Mouse (Mus musculus): ENCODE data around the gene Magi1.
A peak's percentile ranks its signal among the peaks of the same experiment; 100 is the strongest.

Gene Magi1

DNA sequence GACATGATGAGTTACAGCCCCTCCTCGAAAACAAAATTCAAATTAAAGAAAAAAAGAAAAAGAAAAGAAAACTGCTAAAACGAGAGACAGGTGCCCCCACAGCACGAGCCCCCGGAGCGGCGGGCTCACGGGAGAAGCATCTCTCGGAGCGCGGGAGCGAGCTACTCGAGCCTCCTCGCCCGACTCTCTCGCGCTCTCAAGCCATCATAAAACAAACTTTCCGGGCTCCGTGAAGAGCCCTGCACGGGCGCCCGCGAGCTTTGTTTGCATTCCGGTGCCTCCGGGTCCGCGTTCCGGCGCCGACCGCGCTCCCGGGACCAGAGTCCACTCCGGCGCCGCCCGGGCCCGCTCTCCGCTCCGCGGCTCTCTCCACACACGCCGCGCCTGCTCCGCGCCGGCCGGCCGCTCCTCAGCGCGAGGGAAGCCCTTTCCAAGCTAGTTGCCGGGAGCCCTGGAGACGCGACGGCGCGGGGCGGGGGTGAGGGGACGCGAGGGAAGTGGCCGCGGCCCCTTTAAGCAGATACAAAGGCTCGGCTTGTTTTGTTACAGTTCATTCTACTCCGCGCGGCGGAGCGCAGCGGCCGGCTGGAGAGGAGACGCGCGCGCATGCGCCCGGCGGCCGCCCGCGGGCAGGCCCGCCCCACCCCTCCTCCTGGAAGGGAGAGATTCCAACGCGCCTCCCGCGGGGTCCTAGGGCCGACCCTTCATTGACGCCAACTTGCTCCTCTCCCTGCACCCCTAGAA lies at the start of gene Magi1:
Magi1 (minus strand) TSS at position 600 of the 744 bp plus-strand sequence.
- peak; percentile 67 for DNase-seq (ENCODE audit: low read depth)

DNA sequence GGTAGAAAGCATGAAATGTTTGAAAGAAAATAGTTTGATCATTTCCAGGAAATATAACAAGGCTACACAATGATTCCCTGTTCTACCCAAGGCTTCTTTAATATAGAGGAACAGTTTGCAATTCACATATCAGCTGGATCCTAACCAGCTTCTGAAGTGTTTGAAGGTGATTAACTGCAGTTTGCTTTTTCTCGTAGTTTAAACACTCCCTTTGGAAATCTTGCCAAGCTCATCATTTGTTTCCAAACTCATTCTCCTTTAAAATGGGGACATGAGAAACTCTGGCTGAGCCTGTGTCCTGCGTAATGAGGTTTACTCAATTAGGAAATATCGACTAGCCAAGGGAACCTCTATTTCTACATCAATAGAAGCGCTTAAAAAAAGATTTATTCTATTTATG lies 43.4 kb upstream of the Magi1 start:
- no peak for DNase-seq (ENCODE audit: low read depth)

DNA sequence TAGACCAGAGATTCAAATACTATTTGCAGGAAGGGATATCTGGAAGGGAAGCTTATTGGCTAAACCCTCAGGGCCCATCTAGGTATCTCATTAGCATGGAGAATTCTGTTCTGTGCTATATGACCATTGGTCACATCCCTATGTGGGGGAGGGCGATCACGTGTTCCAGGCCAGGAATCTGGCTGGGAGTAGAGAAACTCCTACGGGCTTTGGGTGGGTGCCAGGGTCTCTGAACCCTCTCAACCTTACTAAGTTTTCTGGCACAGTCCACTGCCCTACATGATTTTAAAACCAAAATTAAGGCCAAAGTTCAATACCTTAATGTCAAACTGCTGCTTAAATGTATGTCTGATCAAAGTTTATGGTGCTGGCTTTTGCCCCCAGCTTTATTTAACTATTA lies 33.2 kb upstream of the Magi1 start:
- no peak for DNase-seq (ENCODE audit: low read depth)

DNA sequence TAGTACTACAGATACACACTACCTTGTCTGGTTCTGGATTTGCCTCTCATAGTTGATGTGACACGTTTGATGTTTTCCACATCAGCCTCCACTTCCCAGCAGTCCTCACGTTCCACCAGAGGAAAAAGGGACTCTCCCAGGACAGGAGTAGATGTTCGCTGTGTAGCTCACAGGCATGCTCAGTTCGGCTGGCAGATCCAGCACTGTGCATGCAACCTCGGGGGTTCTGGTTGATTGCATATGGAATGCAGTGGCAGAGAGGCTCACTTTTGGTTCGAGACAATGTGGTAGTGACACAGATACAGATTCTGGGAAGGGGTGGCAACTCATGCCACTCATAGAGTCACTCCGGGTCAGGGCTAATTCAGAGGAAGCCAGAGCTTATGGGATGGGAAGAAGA lies 28.6 kb upstream of the Magi1 start:
- DNase-seq (ENCODE audit: low read depth), result no peak

DNA sequence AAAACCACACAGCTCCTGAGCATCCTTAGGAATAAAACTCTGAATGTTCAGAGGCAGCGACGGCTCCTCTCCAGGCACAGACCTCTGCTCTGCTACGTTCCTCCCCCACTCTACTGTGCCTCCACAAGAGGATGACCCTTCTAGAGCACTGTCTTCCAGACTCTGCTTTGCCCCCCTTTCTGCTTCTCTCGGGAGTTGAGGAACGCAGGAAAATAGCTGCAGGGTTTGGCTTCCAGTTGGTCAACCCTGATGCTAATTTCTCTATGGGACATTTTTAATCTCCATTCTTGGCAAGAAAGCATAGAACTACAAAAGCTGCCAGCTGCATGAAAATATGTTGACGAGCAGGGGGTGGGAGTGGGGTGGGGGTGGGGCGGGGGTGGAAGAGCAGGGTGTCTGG lies 24.8 kb upstream of the Magi1 start:
- DNase-seq (ENCODE audit: low read depth), result no peak

DNA sequence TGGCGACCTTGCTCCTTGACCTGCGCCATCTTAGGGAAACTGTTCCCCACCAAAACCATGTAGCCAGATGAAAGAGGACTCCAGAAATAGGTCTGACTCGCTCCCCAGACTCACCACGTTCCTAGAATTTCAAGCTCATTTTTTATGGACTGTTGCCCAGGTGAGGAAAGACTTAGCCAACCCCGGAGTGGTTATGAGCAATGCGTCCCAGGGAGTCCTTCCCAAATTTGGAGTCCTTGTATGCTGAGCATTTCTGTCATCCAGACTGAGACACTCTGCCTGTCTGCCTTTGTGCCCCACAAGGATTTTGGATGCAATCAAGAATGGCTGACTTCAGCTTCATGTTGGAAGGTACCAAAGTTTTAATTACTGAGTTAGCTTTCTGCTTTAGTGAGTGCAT lies 19.8 kb upstream of the Magi1 start:
- no peak for DNase-seq (ENCODE audit: low read depth)

DNA sequence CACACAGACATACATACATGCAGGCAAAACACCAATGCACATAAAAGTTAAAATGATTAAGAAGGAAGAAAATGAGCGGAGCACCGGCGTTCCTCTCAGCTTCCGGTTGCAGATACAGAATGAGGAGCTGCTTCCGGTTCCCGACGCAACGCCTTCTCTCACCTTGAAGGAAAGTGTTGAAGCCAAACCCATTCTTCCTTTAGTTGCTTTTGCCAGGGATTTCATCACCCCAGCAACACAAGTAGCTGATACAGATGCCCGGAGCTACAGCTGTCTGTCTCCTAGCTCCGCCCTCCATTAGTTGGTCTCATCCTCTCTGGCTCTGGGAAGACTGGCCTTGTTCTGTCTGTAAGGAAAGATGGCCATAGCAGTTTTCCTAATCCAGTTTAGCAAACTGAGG lies 18.1 kb upstream of the Magi1 start:
- DNase-seq (ENCODE audit: low read depth), result no peak

DNA sequence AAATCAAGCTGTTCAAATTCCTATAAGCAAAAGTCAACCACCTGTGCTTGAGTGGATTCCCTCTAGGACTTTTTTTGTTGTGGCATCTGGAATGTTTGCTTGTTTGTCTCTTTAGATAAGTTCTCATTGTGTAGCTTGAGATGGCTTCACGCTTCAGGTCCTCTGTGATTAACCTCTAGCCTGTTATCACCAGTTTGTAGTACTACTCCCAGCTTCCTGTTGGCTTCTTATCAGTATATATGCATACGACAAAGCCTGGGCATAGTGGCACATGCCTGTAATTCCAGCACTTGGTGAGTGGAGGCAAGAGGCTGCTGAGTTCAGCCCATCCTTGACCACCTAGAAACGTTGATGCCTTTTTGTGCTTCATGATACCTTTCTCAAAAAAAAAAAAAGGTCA lies 16.8 kb upstream of the Magi1 start:
- DNase-seq (ENCODE audit: low read depth), result no peak

DNA sequence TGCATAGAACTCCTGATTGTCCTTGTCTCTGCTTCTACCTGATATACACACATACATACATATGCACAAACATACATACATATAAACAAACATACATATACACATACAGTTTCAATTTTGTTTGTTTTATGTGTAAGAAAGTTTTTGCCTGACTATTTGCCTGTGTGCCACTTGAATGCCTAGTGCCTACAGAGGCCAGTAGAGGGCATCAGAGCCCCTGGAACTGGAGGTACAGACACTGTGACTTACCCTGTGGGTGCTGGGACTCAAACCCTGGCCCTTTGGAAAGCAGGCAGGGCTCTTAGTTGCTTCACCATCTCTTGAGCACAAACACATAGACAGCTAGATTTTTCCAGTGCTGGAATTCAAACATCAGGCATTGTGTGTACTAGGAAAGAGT lies 3.7 kb upstream of the Magi1 start:
- DNase-seq (ENCODE audit: low read depth), result no peak

DNA sequence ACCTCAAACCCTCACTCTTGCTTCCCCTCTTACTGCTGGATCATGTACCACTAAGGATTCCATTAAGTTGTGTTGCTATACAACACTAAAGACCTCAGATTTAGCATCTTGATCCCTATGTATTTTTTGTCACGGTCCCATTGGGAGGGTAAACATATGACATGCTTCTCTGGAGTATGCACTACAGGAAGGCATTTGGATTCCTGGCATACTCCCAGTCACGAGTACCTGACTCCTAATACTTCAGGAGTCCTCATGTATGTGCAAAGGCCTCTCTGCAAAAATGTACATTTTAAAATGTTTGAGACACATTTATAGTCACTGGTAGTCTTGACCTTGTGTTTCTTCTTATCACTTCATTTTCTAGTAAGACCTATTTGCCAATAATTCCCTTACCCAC lies 2.8 kb upstream of the Magi1 start:
- no peak for DNase-seq (ENCODE audit: low read depth)

DNA sequence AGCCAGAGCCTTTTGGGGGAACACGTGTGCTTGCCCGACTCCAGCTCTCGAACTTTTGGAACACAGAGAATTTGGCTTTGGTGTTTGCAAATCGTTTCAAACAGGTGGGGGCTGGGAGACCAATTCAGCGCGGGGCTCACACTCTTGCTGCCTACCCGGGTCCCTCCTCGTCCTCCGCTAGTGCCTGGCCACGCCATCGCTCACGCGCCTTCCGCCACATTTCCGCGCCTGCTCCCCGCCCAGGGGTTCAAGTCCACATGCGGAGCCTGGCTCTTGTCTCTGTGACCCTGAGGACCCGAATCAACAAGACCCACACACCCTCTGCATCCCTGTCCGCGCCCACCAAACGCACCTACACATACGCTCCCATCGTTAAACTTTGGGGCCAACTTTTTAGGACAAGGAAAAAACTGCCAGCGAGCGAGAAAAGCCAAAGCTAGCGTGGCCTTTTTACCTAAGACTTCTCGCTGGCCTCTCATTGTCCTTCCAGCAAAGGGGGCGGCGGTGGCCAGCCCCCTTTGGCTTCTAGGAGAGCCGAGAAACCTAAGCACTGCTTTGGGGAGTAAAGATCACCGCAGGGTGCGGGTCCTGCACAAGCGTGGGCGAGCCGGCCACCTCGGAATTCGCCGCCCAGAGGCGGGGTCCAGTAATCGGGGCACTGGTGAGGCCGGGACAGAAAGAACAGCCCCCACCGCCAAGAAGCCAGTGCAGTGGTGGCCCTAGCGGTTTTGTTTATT lies 540 bp upstream of the Magi1 start:
- no peak for DNase-seq (ENCODE audit: low read depth)

DNA sequence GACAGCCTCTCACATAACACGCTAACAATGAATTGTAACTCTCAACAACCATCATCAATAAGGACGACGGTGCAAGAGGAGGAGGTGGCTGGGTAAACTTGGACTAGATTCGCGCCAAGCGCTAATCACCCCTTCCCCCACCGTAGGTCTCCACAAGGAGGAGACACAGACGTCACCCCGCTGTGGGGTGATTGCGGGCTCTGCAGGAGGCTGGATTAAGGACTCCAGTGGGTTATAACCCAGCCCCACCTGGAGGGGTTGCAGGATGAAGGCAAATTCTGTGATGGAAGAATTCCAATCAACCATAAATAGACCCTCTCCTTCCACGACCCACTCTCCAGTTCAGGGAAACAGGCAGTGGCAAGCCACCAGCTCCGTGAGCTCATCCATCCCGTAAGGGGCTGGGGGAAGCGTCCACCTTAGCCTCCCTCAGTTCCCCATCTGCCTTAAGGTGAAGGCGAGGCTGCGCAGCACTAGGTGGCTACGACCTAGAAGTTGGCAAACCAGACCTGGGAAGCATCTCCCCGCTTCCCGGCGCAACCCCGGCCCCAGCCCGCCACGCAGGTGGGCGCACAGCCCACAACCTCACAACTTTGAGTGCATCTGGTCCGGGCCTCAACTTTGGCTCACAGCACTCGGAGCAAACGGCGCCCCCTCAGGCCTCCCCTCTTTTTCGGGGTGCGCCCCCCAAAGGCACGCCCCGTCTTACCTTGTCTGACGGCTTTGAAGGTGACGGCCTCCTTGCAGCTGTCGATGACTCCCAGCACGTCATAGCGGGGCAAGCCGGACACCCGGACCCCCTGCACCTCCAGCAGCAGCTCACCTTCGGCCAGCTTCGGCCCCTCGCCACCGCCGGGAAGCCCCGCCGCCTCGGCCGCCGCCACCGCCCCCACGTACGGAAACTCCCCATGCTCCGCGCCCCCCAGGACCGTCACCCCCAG lies 1.1 kb downstream of the Magi1 start:
- no peak for DNase-seq (ENCODE audit: low read depth)

DNA sequence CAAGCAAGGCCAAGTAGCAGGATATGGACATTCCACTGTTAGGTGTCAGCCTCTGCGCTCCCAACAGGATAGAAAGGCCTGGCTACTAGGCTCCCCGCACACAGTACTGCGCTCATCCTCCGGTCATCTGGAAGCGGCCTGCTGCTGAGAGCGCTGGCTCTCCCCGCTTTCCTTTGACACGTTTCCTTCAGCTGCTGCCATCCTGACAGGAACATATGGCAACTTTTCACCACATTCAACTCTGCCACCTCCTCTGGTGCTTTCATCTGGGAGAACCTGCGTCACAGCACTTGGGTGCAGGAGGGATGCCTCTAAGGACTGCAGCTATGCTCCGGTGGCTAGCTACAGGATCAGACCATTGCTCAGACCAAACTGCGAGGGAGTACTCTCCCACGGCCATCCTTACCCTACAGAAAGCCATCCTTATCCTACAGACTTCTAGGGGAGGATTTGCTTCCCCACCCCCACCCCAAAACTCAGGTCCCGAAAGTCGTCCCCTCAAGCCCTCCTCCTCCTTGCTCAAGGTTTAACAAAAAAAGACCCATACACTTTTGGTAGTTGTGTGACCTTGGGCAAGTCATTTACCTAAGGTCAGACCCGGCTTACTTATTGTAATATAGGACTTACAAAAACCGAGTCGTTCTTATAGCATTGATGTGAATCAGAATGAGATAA lies 2.0 kb downstream of the Magi1 start:
- no peak for DNase-seq (ENCODE audit: low read depth)

DNA sequence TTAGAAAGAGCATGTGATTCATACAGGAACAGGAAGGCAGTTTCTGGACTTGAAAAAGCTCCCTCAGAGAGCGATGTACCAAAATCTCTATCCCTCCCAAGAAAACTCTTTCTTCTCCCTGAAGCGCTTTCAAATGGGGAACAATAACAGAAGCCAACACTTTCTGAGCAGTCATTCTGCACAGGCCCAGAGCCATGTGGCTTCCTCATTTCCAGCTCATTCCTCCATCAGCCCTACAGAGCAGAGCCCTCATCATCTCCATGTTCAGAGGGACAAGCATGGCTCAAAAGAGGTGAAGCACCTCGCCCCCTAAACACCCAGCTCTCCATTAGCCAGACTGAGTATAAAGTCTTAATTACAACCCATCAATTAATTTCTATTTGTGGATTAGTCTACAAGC lies 9.8 kb downstream of the Magi1 start:
- no peak for DNase-seq (ENCODE audit: low read depth)

DNA sequence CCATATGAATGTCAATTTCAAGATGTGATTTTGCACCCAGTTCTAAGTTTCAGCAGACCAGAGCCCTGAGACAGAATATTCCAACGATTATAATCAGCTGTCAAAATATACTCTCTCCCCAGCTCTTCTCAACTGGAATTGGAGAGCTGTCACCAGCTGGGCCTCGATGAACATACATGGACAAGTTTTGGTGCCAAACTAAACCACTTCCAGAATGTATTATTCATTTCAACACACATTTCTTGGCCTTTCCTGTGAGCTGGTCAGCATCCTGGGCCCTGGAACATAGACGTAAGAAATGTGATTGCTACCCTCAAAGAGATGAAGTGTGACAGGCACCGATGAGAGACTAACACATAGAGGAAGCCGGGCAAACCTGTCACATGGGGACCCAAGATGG lies 13.7 kb downstream of the Magi1 start:
- DNase-seq (ENCODE audit: low read depth), result no peak

DNA sequence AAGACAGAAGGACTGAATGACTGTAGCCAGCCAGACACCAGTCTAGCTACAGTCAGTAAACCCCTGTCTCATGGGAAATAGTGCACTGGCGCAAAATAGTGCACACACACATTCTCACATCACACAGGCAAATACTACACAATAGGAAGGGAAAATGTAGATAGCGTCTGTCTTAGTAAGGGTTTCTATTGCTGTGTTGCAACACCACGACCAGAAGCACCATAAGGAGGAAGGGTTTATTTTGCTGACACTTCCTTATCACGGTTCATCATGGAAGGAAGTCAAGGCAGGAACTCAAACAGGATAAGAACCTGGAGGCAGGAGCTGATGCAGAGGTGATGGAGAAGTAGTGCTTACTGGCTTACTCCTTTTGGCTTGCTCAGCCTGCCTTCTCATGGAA lies 14.5 kb downstream of the Magi1 start:
- DNase-seq (ENCODE audit: low read depth), result no peak

DNA sequence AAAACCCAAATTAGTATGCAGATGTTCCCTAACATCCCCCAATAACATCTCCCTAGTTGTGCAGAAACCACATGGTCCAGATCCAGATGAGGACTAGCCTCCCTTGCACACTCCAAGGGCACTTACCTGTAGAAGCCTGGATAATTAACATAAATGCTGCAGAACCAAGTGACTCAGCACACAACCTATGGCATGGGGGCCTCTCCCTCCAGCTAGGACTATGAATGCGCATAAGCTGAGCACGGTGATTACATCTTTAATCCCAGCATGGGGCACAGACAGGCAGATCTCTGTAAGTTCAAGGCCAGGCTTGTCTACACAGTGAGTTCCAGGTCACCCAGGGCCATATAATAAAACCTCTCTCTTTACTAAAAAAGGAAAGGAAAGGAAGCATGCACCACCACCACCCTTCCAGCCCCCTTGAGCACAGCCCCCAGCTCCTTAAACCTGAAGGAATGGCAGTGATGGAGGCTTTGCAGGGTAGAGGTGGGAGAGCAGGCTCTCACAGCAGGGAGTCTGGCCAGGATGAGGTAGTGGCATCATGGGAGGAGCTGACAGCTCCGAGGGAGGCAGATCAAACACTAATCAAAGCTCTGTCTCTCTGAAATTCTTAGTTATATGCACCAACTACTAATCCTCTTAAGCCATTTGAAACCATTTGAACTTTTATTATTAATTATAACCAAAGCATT lies 18.3 kb downstream of the Magi1 start:
- no peak for DNase-seq (ENCODE audit: low read depth)

DNA sequence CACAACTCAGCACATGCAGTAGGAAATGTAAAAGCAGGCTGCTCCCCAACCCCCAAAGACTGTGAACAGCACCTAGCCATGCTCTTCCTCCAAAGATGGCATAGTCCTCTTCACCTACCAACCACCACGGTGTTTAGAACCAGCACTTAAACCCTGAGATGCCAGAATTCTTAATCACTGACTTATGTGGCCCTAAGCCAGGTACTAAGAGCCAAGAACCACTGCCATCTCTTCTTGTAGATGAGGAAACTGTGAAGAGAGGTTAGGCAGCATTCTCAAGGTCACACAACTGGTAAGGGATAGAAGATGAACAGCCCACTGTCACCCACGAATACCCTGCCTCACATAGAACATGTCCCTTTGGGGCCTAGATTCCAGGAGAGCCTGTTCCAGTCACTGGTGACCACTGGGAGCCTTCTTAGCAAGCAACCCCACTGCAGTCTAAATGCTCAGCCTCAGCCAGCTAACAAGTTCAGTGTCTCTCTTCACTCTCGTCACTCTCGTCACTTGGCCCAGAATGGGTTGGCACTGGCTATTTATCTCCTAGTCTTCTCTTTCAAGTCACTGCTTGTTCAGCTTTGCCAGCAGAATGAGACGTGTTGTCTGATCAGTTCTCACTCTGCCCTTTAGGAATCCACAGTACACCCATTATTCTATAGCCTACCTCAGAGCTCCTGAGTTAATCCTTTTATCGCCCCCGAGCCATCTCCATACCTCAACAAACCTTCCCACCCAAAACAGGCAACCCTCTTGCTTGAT lies 19.4 kb downstream of the Magi1 start:
- DNase-seq (ENCODE audit: low read depth), result no peak

DNA sequence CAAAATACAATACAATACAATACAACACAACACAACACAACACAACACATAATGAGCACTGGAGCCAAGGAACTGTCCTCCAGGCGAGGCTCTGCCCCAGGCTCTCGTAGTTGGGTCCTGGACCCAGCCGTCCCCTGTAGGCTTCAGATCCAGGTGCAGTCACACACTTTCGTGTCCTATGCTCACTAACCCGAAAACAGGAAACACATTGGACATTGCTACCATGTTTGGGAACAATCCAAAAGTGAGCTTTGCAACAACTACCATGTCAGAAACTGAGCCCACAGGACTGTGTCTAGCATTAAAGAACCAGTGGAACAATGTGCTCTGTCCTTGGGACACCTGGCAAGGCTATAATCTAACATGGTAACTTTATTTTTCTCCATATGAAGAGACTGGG lies 22.9 kb downstream of the Magi1 start:
- DNase-seq (ENCODE audit: low read depth), result no peak

DNA sequence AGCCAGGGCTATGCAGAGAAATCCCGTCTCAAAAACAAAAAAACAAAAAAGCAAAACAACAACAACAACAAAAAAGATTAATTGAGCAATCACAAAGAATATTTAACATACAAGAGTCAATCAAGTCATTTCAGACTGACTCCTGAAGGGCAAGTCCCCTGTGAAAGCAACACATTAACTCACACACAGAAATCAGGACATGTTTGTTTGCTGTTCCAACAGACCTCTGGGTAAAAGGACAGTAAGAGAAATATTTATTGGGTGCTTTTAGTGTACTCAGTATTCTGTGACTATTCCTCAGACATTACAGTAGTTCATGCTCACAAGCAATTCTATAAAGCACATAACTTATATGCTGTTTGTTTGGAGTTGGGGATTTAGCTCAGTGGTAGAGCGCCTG lies 23.7 kb downstream of the Magi1 start:
- no peak for DNase-seq (ENCODE audit: low read depth)

DNA sequence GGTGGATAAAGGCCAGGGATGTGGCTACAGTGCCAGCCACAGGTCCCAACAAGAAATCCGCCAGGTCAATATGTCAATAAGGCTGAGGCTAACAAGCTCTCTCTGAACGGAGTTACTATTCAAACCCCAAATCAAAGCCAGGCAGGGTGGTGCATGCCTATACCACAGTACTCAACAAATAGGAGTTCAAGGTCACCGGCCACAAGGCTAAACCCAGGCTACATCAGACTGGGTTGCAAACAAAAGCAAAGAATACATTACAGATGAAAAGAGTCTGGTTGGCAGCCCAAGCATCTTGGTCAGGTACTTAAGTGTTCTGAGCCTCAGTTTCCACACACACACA lies 25.9 kb downstream of the Magi1 start:
- no peak for DNase-seq (ENCODE audit: low read depth)

Data from c-Kit-positive CD71-negative TER-119-negative erythroid progenitor cells, embryonic 14.5 days (primary cell).